Mouse (Mus musculus): ENCODE data around the gene Retreg1. TPM values are rescaled to one million over a fixed set of nuclear protein-coding genes. Genes with fewer than 3 reads are reported as not detected.

Retreg1 gene
- 1.6 and 2.3 TPM in 2 replicates for polyA plus RNA-seq (2012; ENCODE audit: low replicate concordance)

GRCm38 (mm10) chr15:25843086-25843991, at the start of gene Retreg1:
Gene Retreg1 (plus strand): TSS chr15:25843180.

GRCm38 (mm10) chr15:25984067-25984733, 141.2 kb downstream of the Retreg1 start, which contains the start of gene Zfp622:
Gene Zfp622 (plus strand): TSS chr15:25984366.

Other genes with a start within 250 kb of the Retreg1 start
- 3.2 and 9.4 TPM in 2 replicates for gene Myo10, start 220.7 kb upstream of the Retreg1 start, polyA plus RNA-seq (2012; ENCODE audit: low replicate concordance)
- 35.5 and 51.3 TPM in 2 replicates for gene Zfp622, start 141.2 kb downstream of the Retreg1 start, polyA plus RNA-seq (2012; ENCODE audit: low replicate concordance)